Mouse (Mus musculus): ENCODE measurements at regions not wholly inside any gene's neighbourhood (a gene's known extent, or its start where the extent isn't known, plus 50 kb on each side); places are given as distances from the start of the nearest gene placed in this dataset.

- TF ChIP-seq POLR2A (IDR thresholded peaks at IDR 0.05; ENCODE audit: insufficient read length, low read depth) (no peak), MYOD1 (IDR thresholded peaks at IDR 0.05; ENCODE audit: control insufficient read depth in 1 of 3, insufficient read length in 2 of 3, low read depth in 2 of 3) (no peak), POLR2AphosphoS2 (IDR thresholded peaks at IDR 0.05; ENCODE audit: insufficient read length, low read depth) (no peak), MAX (IDR thresholded peaks at IDR 0.05; ENCODE audit: low read depth) (no peak), CEBPB (IDR thresholded peaks at IDR 0.05; ENCODE audit: insufficient read depth, poor library complexity, severe bottlenecking) (no peak)
These were observed 167.8 kb upstream of the Snx7 start for GRCm38 (mm10) chr3:118036501-118036900.

All from myocyte (in vitro differentiated cells).